Mouse (Mus musculus): ENCODE measurements at regions not wholly inside any gene's neighbourhood (a gene's known extent, or its start where the extent isn't known, plus 50 kb on each side); places are given as distances from the start of the nearest gene placed in this dataset.

GRCm38 (mm10) chr9:94446182-94446763 is 91.6 kb downstream of the 1190002N15Rik start:
- no peak overlapping the region for H3K4me2 ChIP-seq (ENCODE audit: low read depth)
- no peak overlapping the region for H3ac ChIP-seq (ENCODE audit: control insufficient read depth, insufficient read length)
- H3K79me2 ChIP-seq (ENCODE audit: control insufficient read depth, insufficient read depth) = no peaks in the 10 kb centered on the region
- no peak for TF ChIP-seq CEBPB (IDR thresholded peaks at IDR 0.05; ENCODE audit: insufficient read depth, poor library complexity, severe bottlenecking)
- TF ChIP-seq MYOG (IDR thresholded peaks at IDR 0.05; ENCODE audit: control insufficient read depth in 1 of 3, insufficient read depth in 1 of 3, insufficient read length in 2 of 3, low read depth in 2 of 3) = no peak
- TF ChIP-seq MAX (IDR thresholded peaks at IDR 0.05; ENCODE audit: low read depth) = no peak
- no peak for TF ChIP-seq SRF (IDR thresholded peaks at IDR 0.05; ENCODE audit: control insufficient read depth, insufficient read length, low read depth)
- TF ChIP-seq POLR2AphosphoS2 (IDR thresholded peaks at IDR 0.05; ENCODE audit: insufficient read length, low read depth) = no peak
- TF ChIP-seq REST (IDR thresholded peaks at IDR 0.05; ENCODE audit: insufficient read depth, insufficient read length) = no peak
- no peak for TF ChIP-seq USF1 (IDR thresholded peaks at IDR 0.05; ENCODE audit: low read depth)
- no peak for TF ChIP-seq E2F4 (IDR thresholded peaks at IDR 0.05; ENCODE audit: insufficient read depth)
- H3K36me3 ChIP-seq (ENCODE audit: control insufficient read depth, insufficient read depth) = no peaks in the 10 kb centered on the region
- H3K27me3 ChIP-seq (ENCODE audit: control insufficient read depth, insufficient read depth, insufficient read length) = no peaks in the 10 kb centered on the region
- no peak overlapping the region for H3K4me3 ChIP-seq

DNA sequence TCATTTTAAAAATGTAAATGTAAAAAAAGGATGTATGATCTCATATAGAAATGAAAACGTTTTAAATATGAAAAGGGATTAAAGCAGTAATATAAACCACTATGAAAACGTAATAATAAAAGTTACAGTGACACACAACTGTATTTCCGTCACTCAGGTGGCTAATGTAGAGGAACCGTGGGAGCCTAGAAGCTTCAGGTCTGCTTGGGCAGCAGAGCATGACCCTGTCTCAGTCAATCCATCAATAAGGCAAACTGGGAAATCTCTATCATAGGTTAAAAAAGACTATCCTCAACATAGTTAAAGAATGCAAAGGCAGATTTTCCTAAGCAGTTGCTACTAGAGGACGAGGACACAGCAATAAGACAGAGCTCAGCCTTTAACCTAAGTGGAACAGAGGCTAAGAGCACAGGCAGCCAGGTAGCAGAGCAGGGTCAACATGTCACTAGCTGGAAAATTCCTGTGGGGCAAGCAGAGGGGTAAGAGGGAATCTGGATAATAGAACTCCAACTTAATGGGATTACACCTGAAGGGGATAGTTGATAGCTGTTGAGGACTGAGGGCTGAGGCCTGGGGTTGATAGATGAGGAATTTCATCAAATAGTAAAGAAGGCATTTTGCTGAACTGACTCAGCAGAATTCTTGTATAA is 93.6 kb downstream of the 1190002N15Rik start:
- TF ChIP-seq MAX (IDR thresholded peaks at IDR 0.05; ENCODE audit: low read depth) (no peak), USF1 (IDR thresholded peaks at IDR 0.05; ENCODE audit: low read depth) (no peak), CEBPB (IDR thresholded peaks at IDR 0.05; ENCODE audit: insufficient read depth, poor library complexity, severe bottlenecking) (no peak), MYOG (IDR thresholded peaks at IDR 0.05; ENCODE audit: control insufficient read depth in 1 of 3, insufficient read depth in 1 of 3, insufficient read length in 2 of 3, low read depth in 2 of 3) (no peak), SRF (IDR thresholded peaks at IDR 0.05; ENCODE audit: control insufficient read depth, insufficient read length, low read depth) (no peak), MYOD1 (IDR thresholded peaks at IDR 0.05; ENCODE audit: control insufficient read depth in 1 of 3, insufficient read length in 2 of 3, low read depth in 2 of 3) (no peak), TCF3 (IDR thresholded peaks at IDR 0.05; ENCODE audit: insufficient read length, low read depth) (no peak), POLR2A (IDR thresholded peaks at IDR 0.05; ENCODE audit: insufficient read length, low read depth) (no peak), REST (IDR thresholded peaks at IDR 0.05; ENCODE audit: insufficient read depth, insufficient read length) (no peak), E2F4 (IDR thresholded peaks at IDR 0.05; ENCODE audit: insufficient read depth) (no peak)
- H3K4me3 ChIP-seq = no peak overlapping the region
- H3K4me2 ChIP-seq (ENCODE audit: low read depth) = no peak overlapping the region
- H3K36me3 ChIP-seq (ENCODE audit: control insufficient read depth, insufficient read depth) = no peaks in the 10 kb centered on the region
- no peaks in the 10 kb centered on the region for H3K79me2 ChIP-seq (ENCODE audit: control insufficient read depth, insufficient read depth)
- H3K27me3 ChIP-seq (ENCODE audit: control insufficient read depth, insufficient read depth, insufficient read length) = no peaks in the 10 kb centered on the region
- no peak overlapping the region for H3ac ChIP-seq (ENCODE audit: control insufficient read depth, insufficient read length)

- H3K4me3 ChIP-seq = no peak overlapping the region
- TF ChIP-seq POLR2AphosphoS2 (IDR thresholded peaks at IDR 0.05; ENCODE audit: insufficient read length, low read depth) (no peak), TCF3 (IDR thresholded peaks at IDR 0.05; ENCODE audit: insufficient read length, low read depth) (no peak), MYOG (IDR thresholded peaks at IDR 0.05; ENCODE audit: control insufficient read depth in 1 of 3, insufficient read depth in 1 of 3, insufficient read length in 2 of 3, low read depth in 2 of 3) (no peak), SRF (IDR thresholded peaks at IDR 0.05; ENCODE audit: control insufficient read depth, insufficient read length, low read depth) (no peak), MAX (IDR thresholded peaks at IDR 0.05; ENCODE audit: low read depth) (no peak), E2F4 (IDR thresholded peaks at IDR 0.05; ENCODE audit: insufficient read depth) (no peak), REST (IDR thresholded peaks at IDR 0.05; ENCODE audit: insufficient read depth, insufficient read length) (no peak)
- H3K79me2 ChIP-seq (ENCODE audit: control insufficient read depth, insufficient read depth) = no peaks in the 10 kb centered on the region
- no peaks in the 10 kb centered on the region for H3K36me3 ChIP-seq (ENCODE audit: control insufficient read depth, insufficient read depth)
- H3K27me3 ChIP-seq (ENCODE audit: control insufficient read depth, insufficient read depth, insufficient read length) = no peaks in the 10 kb centered on the region
- H3K4me2 ChIP-seq (ENCODE audit: low read depth) = no peak overlapping the region
- H3ac ChIP-seq (ENCODE audit: control insufficient read depth, insufficient read length) = no peak overlapping the region
These were observed 96.5 kb downstream of the 1190002N15Rik start for GRCm38 (mm10) chr9:94441393-94441792.

GRCm38 (mm10) chr9:94433468-94433867 is 104.4 kb downstream of the 1190002N15Rik start:
- no peaks in the 10 kb centered on the region for H3K79me2 ChIP-seq (ENCODE audit: control insufficient read depth, insufficient read depth)
- H3K27me3 ChIP-seq (ENCODE audit: control insufficient read depth, insufficient read depth, insufficient read length) = no peaks in the 10 kb centered on the region
- H3K4me3 ChIP-seq = no peak overlapping the region
- no peak overlapping the region for H3K4me2 ChIP-seq (ENCODE audit: low read depth)
- TF ChIP-seq E2F4 (IDR thresholded peaks at IDR 0.05; ENCODE audit: insufficient read depth) (no peak), MYOD1 (IDR thresholded peaks at IDR 0.05; ENCODE audit: control insufficient read depth in 1 of 3, insufficient read length in 2 of 3, low read depth in 2 of 3) (no peak), TCF3 (IDR thresholded peaks at IDR 0.05; ENCODE audit: insufficient read length, low read depth) (no peak), POLR2A (IDR thresholded peaks at IDR 0.05; ENCODE audit: insufficient read length, low read depth) (no peak), SRF (IDR thresholded peaks at IDR 0.05; ENCODE audit: control insufficient read depth, insufficient read length, low read depth) (no peak), CEBPB (IDR thresholded peaks at IDR 0.05; ENCODE audit: insufficient read depth, poor library complexity, severe bottlenecking) (no peak), REST (IDR thresholded peaks at IDR 0.05; ENCODE audit: insufficient read depth, insufficient read length) (no peak), POLR2AphosphoS2 (IDR thresholded peaks at IDR 0.05; ENCODE audit: insufficient read length, low read depth) (no peak)
- no peaks in the 10 kb centered on the region for H3K36me3 ChIP-seq (ENCODE audit: control insufficient read depth, insufficient read depth)
- no peak overlapping the region for H3ac ChIP-seq (ENCODE audit: control insufficient read depth, insufficient read length)

- Histone ChIP-seq H3K36me3 (ENCODE audit: control insufficient read depth, insufficient read depth) (no peaks in the 10 kb centered on the region), H3K79me2 (ENCODE audit: control insufficient read depth, insufficient read depth) (no peaks in the 10 kb centered on the region), H3ac (ENCODE audit: control insufficient read depth, insufficient read length) (no peak overlapping the region), H3K4me2 (ENCODE audit: low read depth) (no peak overlapping the region), H3K4me3 (no peak overlapping the region), H3K27me3 (ENCODE audit: control insufficient read depth, insufficient read depth, insufficient read length) (no peaks in the 10 kb centered on the region)
- TF ChIP-seq TCF12 (IDR thresholded peaks at IDR 0.05; ENCODE audit: insufficient read depth, poor library complexity, severe bottlenecking) (no peak), TCF3 (IDR thresholded peaks at IDR 0.05; ENCODE audit: insufficient read length, low read depth) (no peak), POLR2A (IDR thresholded peaks at IDR 0.05; ENCODE audit: insufficient read length, low read depth) (no peak), REST (IDR thresholded peaks at IDR 0.05; ENCODE audit: insufficient read depth, insufficient read length) (no peak), MAX (IDR thresholded peaks at IDR 0.05; ENCODE audit: low read depth) (no peak), CEBPB (IDR thresholded peaks at IDR 0.05; ENCODE audit: insufficient read depth, poor library complexity, severe bottlenecking) (no peak), E2F4 (IDR thresholded peaks at IDR 0.05; ENCODE audit: insufficient read depth) (no peak), MYOD1 (IDR thresholded peaks at IDR 0.05; ENCODE audit: control insufficient read depth in 1 of 3, insufficient read length in 2 of 3, low read depth in 2 of 3) (no peak), SRF (IDR thresholded peaks at IDR 0.05; ENCODE audit: control insufficient read depth, insufficient read length, low read depth) (no peak), USF1 (IDR thresholded peaks at IDR 0.05; ENCODE audit: low read depth) (no peak), POLR2AphosphoS2 (IDR thresholded peaks at IDR 0.05; ENCODE audit: insufficient read length, low read depth) (no peak), MYOG (IDR thresholded peaks at IDR 0.05; ENCODE audit: control insufficient read depth in 1 of 3, insufficient read depth in 1 of 3, insufficient read length in 2 of 3, low read depth in 2 of 3) (no peak)
These were observed 105.6 kb downstream of the 1190002N15Rik start for GRCm38 (mm10) chr9:94432144-94432747.
